Mouse (Mus musculus) MEL (cell line): Measurements from ENCODE around the gene Sfmbt2.

Experiments used
- CTCF ChIP-seq, 3 experiments: IDR thresholded peaks in 2 of 3; conservative IDR thresholded peaks in 1 of 3; 2 replicates each; pipeline ENCODE4 v1.5.1; 2011 to 2012; ENCODE audit warnings: low read length in 3 of 3, low read depth in 2 of 3, mild to moderate bottlenecking in 2 of 3, improper control_type of control experiment in 1 of 3, inconsistent platforms in 1 of 3, mixed read lengths in 1 of 3, moderate library complexity in 1 of 3; ENCODE audit not compliant: control insufficient read depth in 1 of 3, insufficient read depth in 1 of 3, poor library complexity in 1 of 3, severe bottlenecking in 1 of 3
- MEF2A ChIP-seq: IDR thresholded peaks from 2 replicates; pipeline ENCODE4 v1.6.1; 2014; ENCODE audit warnings: low read depth, mild to moderate bottlenecking, inconsistent platforms, low read length, improper control_type of control experiment; ENCODE audit not compliant: poor library complexity, insufficient replicate concordance, severe bottlenecking; ENCODE audit errors: extremely low read depth
- POLR2A ChIP-seq, 2 experiments: IDR thresholded peaks; 2 replicates each; pipeline ENCODE4 v1.6.1; 2011 to 2012; ENCODE audit warnings: low read length in 2 of 2, mild to moderate bottlenecking in 2 of 2, control low read depth in 1 of 2, improper control_type of control experiment in 1 of 2, low read depth in 1 of 2, moderate library complexity in 1 of 2; ENCODE audit not compliant: control insufficient read depth in 1 of 2, insufficient read depth in 1 of 2, poor library complexity in 1 of 2
- POLR2AphosphoS5 ChIP-seq: IDR thresholded peaks from 2 replicates; pipeline ENCODE4 v1.6.1; 2012; ENCODE audit warnings: low read depth, borderline replicate concordance, mild to moderate bottlenecking, inconsistent platforms, low read length, moderate library complexity, mixed read lengths
- RAD21 ChIP-seq: IDR thresholded peaks from 2 replicates; pipeline ENCODE4 v1.6.1; 2011; ENCODE audit warnings: mild to moderate bottlenecking, low read depth, low read length, improper control_type of control experiment
- SMC3 ChIP-seq: IDR thresholded peaks from 2 replicates; pipeline ENCODE4 v1.6.1; 2011; ENCODE audit warnings: low read depth, low read length, improper control_type of control experiment
- UBTF ChIP-seq: IDR thresholded peaks from 2 replicates; pipeline ENCODE4 v1.6.1; 2012; ENCODE audit warnings: low read depth, mild to moderate bottlenecking, inconsistent platforms, low read length, improper control_type of control experiment, moderate library complexity, borderline replicate concordance; ENCODE audit not compliant: insufficient read depth
- USF1 ChIP-seq: IDR thresholded peaks from 2 replicates; pipeline ENCODE4 v1.6.1; 2014; ENCODE audit warnings: low read depth, mild to moderate bottlenecking, inconsistent platforms, low read length, improper control_type of control experiment, moderate library complexity
- ZKSCAN1 ChIP-seq: IDR thresholded peaks from 2 replicates; pipeline ENCODE4 v1.6.1; 2012; ENCODE audit warnings: low read depth, mild to moderate bottlenecking, inconsistent platforms, low read length, improper control_type of control experiment, moderate library complexity
- ZMIZ1 ChIP-seq: IDR thresholded peaks from 2 replicates; pipeline ENCODE4 v1.6.1; 2012; ENCODE audit warnings: low read depth, mild to moderate bottlenecking, inconsistent platforms, low read length, improper control_type of control experiment, moderate library complexity
- ZNF384 ChIP-seq: IDR thresholded peaks from 2 replicates; pipeline ENCODE4 v1.6.1; 2012; ENCODE audit warnings: low read depth, mild to moderate bottlenecking, inconsistent platforms, low read length, improper control_type of control experiment

DNA sequence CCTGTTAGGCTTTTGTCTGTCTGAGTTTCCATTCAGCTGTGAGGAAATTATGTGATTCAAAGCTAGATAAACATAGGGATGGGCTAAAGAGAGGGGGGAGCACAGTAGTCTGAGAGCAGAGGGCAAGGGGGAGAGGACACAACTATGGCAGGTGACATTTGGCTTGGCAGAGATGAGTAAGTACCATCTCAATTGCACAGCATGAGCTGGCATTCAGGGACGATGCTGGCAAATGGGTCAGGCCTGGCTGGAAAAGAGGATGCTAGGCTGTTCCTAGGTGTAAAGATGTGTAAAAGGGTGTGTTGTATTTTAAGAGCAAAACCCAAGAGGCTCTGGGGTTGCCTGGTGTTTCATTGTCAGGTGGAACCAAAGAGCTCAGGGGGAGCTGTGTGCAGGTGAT is 188.5 kb downstream of the Sfmbt2 start:
- no peak for TF ChIP-seq ZNF384
- TF ChIP-seq CTCF (IDR thresholded peaks at IDR 0.05 in 2 of 3, conservative IDR thresholded peaks at IDR 0.05 in 1 of 3; ENCODE audit: control insufficient read depth in 1 of 3, insufficient read depth in 1 of 3, low read depth in 2 of 3, low read length in 3 of 3, poor library complexity in 1 of 3, severe bottlenecking in 1 of 3) = no peak
- TF ChIP-seq UBTF = no peak
- no peak for TF ChIP-seq SMC3
- no peak for TF ChIP-seq ZKSCAN1
- TF ChIP-seq POLR2A (IDR thresholded peaks at IDR 0.05; ENCODE audit: control insufficient read depth in 1 of 2, insufficient read depth in 1 of 2, low read depth in 1 of 2, low read length in 2 of 2, poor library complexity in 1 of 2) = no peak
- no peak for TF ChIP-seq MEF2A
- no peak for TF ChIP-seq USF1
- TF ChIP-seq POLR2AphosphoS5 = no peak
- no peak for TF ChIP-seq RAD21
- no peak for TF ChIP-seq ZMIZ1
